Mouse (Mus musculus) testis, postnatal 10 days (tissue): Measurements from ENCODE around the gene Olfr30.
"Not testable (repeated sequence)": the region's sequence is repeated elsewhere in the genome, so short reads cannot be mapped to it uniquely, and the experiment has no call there.

ENCODE experiments used
- DNase-seq: peaks from one replicate; pipeline ENCODE4 v3.0.0; 2021; ENCODE audit warnings: low spot score

Gene Olfr30

DNA sequence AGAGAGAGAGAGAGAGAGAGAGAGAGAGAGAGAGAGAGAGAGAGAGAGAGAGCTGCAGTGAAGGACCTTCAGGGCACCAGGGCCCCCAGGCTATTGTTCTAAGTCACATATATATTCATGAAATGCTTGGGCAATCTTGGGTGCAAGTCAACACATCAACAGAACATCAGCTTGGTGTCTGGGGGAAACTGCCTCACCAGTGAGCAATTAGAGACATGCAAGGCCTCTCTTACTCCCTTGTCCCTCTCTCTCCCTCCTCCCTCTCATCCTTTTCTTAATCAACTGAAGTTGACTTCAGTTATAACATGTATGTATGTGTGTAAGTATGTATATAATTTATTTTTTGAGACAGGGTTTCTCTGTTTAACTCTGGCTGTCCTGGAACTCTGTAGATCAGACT is at the start of gene Olfr30:
Gene Olfr30, minus strand, starts transcription at position 101 of the 400 bp plus-strand sequence.
- no peak for DNase-seq

DNA sequence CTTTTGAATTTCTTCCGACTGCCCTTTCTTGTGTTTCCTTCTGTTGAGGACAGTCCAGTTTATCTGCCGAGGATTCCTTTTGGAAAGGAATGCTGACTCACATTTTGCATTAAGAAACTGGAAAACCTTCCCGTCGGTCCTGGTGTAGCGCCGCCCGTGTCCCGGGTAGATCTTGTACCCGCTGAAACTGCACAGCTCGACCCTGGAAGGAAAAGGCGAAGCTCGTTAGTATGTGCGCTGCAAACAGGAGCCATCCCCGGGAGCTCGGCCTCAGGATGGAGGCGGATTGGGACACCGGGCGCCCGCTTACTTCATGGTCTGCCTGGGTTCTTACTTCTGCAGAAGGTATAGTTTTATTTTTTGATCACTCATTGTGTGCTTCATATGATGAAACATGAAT is 47.0 kb upstream of the Olfr30 start:
- DNase-seq, result not testable (repeated sequence)

DNA sequence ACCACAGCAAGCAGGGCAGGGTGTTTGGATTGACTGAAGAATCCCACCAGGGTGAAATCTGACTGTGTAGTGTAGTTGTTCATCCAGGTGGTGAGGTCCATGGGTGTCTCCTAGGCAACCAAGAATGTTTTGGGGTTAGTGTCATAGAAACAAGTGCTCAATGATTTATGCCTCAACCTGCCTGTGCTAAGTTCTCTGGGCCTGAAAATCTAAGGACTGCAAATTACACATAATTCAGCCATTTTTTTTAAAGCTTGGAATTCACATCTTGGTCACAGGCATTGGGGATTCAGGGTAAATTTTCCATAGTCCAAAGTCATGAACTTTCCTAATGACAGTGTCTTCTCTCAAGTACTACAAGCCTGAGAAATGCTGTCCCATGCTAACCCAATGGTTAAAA is 40.4 kb upstream of the Olfr30 start, which contains the start of gene Olfr331:
Gene Olfr331, minus strand, starts transcription at position 101 of the 400 bp plus-strand sequence.
- DNase-seq, result not testable (repeated sequence)

DNA sequence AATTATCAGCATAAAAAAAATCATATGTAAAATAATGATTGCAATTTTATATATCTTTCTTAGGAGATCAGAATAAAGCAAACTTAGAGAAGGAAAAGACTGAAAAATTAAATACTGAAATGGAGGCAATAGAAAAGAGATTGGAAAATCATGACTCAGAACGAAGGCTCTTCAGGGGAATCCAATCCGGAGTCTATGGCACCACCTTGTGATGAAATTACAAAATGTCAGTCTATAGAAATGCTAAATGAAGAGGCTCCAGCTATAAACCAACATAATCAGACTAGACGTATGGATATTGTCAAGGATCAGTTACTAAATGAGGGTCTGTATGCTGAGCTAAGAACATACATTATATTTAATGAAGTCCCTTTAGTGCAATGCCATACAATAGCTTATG is 37.2 kb upstream of the Olfr30 start:
- DNase-seq, result no peak

DNA sequence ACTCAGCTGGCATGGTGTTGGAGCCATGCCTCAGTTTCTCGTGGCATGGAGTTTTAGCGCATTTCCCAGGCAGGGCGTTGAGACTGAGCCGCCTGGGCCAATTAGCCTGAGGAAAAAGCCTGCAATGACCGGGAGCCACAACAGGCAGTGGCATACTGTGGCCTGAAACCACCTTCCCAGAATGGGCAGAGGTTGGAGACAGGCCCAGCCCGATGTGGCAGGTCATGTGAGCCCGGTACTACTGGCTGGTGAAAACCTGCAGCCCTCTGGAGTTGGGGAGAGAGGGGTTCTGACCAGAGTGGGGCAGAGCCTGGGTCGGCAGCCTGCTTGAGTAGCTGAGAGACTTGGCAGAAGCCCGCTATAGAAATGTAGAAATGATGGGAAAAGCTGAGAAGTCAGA is 36.7 kb upstream of the Olfr30 start:
- DNase-seq, result no peak

DNA sequence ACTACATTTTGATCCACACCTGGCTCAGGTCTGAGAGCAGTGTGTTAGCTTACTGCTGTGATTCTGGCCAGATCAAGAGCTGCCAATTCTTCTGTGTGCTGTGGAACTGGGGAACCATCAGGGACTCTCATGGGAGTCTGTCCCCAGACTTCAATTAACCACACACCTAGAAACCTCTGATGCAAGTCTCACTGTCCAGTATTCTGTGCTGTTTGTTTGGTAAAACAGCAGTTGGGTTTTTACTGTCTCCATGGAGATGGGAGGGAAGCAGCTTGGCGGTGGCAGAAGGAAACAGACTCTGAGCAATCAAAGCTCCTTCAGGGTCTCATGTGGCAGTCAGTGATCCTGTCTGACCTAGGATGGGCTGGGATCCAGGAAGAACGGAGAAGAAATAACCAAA is 30.4 kb upstream of the Olfr30 start, which contains the start of gene Olfr332:
Gene Olfr332, minus strand, starts transcription at position 101 of the 400 bp plus-strand sequence.
- no peak for DNase-seq

DNA sequence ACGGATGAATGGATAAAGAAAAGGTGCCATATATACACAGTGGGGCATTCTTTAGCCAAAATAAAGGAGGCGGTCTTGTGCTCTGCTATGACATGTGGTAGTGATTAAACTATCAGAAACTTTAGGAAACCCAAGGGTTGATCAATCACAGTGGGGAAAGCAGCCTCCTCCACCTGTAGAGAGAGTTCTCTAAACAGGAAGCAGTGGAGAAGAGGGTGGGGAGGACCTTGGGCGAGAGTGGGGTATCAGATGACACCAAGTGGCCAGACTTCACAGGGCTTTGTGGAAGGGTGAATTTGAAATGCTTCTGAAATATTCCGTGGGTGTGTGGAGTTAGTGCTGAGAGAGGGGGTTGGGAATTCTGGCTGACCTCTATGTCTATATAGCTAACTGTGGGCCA is 8.5 kb downstream of the Olfr30 start:
- no peak for DNase-seq

DNA sequence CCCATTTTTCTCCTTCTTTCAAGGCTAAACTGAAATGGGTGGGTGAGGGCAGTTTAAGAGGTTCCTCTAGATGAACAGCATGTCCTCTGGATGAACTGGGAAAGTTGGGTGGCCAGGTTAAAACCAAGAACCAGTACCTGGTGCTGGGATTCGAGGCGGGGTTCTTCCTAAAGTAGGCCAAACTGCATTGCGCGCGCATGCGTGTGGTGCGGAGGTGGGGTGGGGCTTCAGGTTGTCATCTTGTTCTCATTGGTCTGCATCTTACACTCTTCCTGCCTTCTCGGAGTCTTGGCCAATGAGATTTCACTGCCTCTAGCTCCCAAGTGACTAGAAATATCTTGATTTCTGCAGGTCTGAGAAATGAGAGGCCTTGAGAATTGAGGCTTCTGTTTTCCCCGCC is 9.3 kb downstream of the Olfr30 start, which contains the start of gene Lypd9:
Gene Lypd9, minus strand, starts transcription at position 165 of the 400 bp plus-strand sequence.
- no peak for DNase-seq

DNA sequence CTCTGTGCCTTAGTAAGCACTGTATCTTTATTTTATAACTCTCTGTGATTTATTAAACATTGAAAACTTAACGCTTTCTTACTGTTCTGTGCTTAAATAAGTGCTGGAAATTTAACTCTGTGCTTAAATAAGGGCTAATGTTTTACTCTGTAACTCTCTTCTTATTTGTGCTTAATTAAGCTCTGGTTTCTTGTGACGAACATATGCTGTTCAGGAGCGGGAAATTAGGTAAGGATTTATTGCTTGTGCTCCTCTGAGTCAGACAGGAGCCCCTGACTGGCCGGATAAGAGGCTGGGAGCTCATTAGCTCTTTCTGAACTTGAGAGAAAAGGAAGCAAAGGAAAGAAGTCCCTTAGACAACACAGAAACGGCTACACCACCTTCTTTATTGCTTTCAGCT is 24.2 kb downstream of the Olfr30 start:
- no peak for DNase-seq

DNA sequence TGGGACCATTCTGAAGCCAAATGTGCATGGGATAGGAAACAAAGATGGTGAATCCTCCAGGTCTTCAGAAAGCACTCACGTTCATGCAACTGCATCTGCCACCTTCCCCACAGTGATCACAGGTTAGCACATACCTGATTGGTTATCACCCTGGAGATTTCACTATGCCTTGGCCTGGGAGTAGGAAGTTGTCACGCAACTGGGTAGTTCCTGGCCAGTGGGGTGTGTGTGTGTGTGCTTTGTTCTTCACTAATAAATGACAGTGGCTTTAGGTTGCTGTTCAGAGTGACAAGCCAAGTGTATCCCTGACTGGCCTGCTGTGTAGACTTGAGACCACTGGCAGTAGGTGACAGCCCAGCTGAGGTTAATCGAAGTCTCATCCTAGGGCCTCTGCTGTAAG is 29.8 kb downstream of the Olfr30 start, which contains the start of gene Gm12253:
Gene Gm12253, plus strand, starts transcription at position 301 of the 400 bp plus-strand sequence.
- DNase-seq, result no peak

DNA sequence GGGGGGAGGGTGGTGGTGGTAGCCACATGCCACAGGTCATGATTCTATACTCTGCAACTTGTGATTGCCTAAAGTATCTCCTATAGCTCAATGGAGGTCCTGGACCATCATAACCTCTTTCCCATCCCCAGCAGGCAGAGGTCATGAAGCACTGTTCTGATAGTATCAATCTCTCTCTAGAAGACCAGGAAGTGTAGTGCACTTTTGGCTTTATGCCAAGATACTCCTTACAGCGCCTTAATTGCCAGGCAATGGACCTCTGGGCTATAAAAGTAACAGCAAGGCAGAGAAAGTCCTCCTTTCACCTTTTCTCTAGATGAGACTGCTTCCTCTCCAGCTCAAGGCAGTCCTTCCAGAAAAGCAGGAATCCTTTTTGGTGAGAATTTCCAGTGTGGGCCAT is 41.3 kb downstream of the Olfr30 start, which contains the start of gene 1810065E05Rik:
Gene 1810065E05Rik, plus strand, starts transcription at position 297 of the 400 bp plus-strand sequence.
- DNase-seq, result no peak

DNA sequence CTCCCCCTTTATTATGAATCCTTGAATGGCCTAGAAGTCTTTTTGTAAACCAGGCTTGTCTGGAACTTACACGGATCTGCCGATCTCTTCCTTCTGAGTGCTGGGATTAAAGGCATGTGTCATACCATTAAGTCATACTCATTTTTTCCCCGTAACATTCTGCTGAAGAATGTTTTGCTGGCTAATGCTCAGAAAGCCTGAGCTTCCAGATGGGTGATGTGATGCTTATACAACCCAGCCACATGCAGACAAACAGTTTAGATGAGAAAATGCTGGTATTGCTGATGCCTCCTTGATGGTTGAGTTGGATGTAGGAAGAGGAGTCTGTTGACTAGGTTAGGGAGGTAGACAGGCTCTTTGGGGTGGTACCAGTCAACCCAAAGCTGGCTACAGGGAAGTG is 43.7 kb downstream of the Olfr30 start:
- no peak for DNase-seq

DNA sequence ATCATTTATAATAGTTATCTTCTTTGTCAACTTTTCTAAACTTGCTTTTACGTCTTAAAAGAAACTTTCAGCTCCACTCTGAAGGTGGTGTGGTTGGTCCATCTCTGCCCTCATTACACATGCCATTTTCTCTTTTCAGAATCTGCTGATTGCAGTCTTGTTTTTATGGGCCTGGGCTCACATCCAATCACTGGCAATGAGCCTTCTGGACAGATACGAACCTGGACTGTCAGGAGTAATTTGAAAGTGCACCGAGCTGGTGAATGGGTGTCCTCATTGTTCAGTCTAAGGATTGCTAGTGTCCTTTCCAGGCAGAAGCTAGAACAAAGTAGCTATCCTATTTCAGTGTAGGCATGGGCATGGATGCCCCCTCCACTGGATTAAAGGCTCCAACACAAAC is 54.0 kb downstream of the Olfr30 start:
- DNase-seq, result no peak
